Mouse (Mus musculus): ENCODE results near the gene Tspan1.

Gene Tspan1

GRCm38 (mm10) chr4:116123602-116124519, 43.5 kb downstream of the Tspan1 start, which contains the start of the genes Rad54l and Pomgnt1:
TSS of gene Rad54l (minus strand) at chr4:116123690.
TSS of gene Pomgnt1 (plus strand) at chr4:116123840.
- peak; percentile 71 to 84 for DNase-seq

GRCm38 (mm10) chr4:116122762-116123161, 44.6 kb downstream of the Tspan1 start:
- DNase-seq, result no peak
